Mouse (Mus musculus) cerebellum, adult 2 months (tissue): ENCODE data around the gene Ehd4.

Source experiments
- CTCF ChIP-seq: fragments of 200-500 bp; IDR thresholded peaks from 2 replicates; pipeline ENCODE4 v1.5.1; 2011; ENCODE audit warnings: low read depth, mild to moderate bottlenecking, control low read depth, low read length, moderate library complexity, borderline replicate concordance; ENCODE audit not compliant: insufficient read depth
- POLR2A ChIP-seq: fragments of 200-500 bp; IDR thresholded peaks from 2 replicates; pipeline ENCODE4 v1.6.1; 2011; ENCODE audit warnings: low read length, control low read depth, borderline replicate concordance; ENCODE audit not compliant: insufficient read depth

DNA sequence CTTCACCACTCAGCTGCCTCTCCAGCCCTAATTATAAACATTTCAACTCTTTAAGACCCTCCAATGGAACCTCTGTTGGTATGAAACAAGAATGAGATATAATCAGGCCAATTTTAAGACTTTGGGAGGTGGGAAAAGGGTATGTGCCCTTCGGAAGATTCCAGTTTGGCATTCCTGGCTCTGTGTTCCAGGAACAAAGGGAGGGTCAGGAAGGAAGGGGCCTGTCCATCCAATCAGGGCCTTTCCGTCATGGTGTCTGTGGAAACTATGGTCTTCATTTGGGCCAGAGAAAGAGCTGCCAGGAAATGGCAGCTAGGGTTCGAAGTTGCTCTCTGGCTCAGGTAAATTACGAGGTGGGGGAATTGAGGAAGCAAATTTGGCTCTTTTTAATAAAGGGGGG is 46.3 kb downstream of the Ehd4 start:
- TF ChIP-seq POLR2A (no peak), CTCF (no peak)
